Mouse (Mus musculus) small intestine, adult 2 months (tissue): ENCODE data around the gene Paqr6.

Experiments
- CTCF ChIP-seq: fragments of 200-500 bp; IDR thresholded peaks from 2 replicates; pipeline ENCODE4 v1.5.1; 2012; ENCODE audit warnings: low read depth, mild to moderate bottlenecking, control low read depth, inconsistent platforms, low read length, moderate library complexity, mixed read lengths; ENCODE audit not compliant: insufficient replicate concordance, insufficient read length; ENCODE audit errors: extremely low read depth
- POLR2A ChIP-seq: fragments of 200-500 bp; IDR thresholded peaks from 2 replicates; pipeline ENCODE4 v1.6.1; 2012; ENCODE audit warnings: low read depth, mild to moderate bottlenecking, control low read depth, inconsistent platforms, low read length, moderate library complexity

GRCm38 (mm10) chr3:88339006-88339405 is 25.4 kb upstream of the Paqr6 start:
- no peak for TF ChIP-seq POLR2A
- TF ChIP-seq CTCF: no peak
